Mouse (Mus musculus) right cerebral cortex, postnatal 25 days (tissue): Measurements from ENCODE around the gene Tbc1d32.

ENCODE experiments used
- DNase-seq: peaks from one replicate; pipeline ENCODE4 v3.0.0; 2022

Gene Tbc1d32

DNA sequence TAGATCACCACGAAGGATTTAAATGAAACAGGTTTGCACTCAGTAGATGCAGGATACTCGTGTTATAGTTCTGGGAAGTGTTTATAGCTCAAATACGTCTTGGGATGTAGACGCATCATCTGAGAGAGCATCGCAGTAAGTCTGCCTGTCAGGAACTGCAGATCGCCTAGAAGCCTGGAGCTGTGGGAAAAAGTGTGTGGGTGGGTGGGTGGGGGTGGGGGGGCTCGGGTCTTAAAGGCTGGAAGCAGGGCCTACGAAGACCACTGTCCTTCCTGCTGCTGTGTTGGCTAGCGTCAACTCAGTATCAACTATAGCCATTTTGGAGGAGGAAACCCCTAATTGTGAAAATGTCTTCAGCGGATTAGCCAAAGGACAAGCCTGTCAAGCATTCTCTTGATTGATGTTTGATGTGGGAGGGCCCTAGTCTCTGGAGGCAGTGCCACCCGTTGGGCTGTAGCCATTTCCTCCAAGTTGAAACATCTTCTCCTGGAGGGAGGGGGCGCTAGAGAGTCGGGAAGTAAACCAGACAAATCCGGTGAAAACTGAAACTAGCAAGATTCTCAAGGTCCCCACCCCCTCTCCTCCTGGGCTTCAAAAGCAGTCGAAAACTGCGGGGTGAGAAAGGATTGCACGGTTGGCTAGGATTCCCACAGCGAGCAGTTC is 122.0 kb downstream of the Tbc1d32 start, which contains the start of gene Msl3l2:
Gene Msl3l2 (plus strand): TSS at position 585 of the 663 bp plus-strand sequence.
- peak; percentile 83 for DNase-seq

DNA sequence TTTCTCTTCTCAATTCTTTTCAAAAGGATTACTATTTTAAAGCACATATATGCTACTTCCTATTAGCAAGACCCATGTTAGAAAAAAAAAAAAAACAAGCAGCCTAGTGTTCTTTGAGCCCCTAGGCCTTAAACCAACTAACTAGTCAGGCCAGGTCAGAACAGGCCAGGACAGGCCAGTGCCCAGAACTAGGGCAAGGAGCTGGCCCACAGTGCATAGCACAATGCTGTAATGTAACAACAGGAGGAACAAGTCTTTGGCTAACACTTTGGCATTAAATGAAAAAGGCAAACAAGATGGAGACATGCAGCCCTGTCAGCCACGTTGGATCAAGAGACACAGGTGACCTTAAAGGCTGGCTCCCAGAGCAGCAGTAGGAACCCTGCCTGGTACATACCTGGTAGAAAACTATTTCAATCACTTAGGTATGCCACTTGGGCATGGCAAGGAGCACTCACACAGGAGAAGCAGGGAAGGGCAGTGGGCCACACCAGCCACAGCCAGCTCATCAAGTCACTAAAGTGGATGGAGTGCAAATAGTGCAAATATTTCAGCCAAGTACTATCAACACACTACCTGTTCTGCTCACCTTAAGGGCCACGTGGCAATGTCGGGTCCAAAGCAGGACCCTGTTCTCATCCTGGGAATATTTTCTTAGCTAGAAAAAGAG is 128.7 kb downstream of the Tbc1d32 start:
- no peak for DNase-seq

DNA sequence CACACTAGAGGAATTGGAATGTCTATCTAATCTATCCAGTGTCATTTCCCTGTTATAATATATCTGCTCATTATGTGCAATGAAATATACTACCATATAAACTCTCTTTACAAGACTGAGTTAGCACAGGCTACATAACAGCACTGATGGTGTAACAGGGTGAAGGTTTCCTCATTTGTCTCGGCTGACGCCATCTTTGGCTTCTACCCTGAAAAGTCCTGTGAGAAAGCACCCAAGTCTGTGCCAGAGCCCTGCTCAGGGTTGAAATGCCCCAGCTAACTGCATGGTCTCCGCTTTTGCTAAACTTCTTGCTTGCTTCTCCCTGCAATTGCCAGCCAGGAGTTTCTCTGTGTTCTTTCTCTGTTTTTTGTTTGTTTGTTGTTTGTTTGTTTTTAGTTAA is 129.4 kb downstream of the Tbc1d32 start:
- no peak for DNase-seq

DNA sequence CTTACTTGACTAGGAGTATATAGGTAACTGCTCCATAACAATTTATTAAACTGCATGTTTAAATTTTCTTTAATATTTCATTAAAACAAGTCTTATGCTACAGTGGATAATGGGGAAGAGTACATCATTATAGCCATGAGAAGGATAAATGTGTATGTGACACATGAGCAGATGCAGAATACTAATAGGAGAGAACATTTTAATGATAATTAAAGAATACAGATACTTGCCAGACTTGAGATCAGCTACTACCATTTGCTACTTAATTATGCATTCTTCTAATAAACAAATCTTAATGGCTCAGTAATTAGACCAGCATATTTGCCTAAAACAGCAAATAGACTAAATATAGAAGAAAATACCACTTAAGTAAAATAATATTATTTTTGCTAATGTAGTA is 131.7 kb downstream of the Tbc1d32 start:
- no peak for DNase-seq

DNA sequence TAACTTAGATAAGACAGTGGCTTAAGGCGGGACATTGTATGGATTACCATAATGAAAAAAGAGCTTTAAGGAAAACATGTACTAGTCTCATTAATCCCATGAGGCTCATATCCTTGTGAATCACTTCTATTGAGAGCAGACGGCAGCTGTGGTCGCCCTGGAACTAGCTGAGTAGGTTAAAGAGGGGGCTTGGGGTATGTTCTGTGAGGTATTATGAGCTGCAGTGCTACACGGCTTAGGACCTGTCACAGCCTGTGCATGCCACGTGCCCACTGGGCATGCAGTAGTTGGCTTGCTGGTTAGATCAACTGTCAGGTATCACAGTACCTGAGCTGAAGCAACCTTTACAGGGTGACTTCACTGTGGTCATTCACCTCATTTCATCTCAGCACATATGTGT is 133.9 kb downstream of the Tbc1d32 start:
- no peak for DNase-seq

DNA sequence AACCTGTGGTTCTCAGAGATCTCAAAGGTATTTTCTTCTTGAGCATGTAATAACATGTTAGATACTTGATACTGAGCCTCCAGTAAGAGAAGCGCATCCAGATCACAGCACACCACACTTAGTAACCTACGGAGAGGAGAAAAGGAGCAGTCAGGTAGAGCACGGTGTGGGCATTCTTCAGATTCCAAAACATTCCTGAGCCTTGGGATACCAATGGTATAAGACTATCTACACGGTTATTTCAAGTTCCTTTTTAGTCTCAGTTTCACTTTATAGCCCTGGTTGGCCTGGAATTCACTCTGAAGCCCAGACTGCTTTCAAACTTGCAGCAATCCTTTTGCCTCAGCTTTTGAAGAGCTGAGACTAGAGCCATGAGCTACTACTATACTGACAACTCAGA is 138.8 kb downstream of the Tbc1d32 start:
- DNase-seq: no peak

DNA sequence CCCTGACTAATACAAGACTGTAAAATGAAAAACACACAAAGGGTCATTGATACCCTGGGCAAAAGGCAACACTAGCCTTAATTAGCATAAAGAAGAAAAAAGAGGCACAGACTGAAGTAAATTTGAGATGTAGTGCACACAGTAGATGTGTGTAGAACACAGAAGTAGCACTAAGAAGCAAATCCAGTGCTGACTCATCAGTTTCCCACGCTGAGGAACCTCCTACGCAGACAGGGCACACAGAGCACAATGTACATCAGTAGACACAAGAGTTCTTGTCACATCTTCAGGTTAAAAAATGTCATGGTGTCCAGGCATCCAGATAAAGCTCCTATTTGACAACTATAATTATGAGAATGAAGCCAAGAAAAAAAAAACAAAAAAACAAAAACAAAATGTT is 165.7 kb downstream of the Tbc1d32 start:
- no peak for DNase-seq

DNA sequence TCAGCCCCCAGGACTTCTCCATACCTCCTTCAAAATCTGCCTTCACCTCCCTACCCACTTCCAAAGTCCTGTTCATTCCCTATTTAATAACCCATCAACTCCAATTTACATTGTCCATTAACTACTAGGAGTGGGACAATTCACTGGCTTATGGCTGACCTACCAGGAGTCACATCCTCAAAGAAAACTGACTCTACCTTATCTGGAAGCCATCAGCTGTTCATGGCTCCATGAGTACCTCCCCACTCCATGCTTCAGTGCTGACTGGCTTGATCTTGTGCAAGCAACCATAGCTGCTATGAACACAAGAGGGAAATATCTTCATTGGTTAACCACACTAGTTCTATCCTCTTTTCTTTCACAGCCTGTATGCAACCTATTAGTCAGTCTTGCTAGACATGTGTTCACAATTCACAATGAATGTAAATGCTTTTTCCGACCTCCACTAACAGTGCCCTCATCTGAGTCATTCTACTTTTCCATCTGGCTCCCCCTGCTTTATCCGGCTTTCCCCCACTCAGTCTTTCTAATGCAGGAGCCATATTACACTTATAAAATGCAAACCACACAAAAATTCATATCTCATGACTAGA is 167.2 kb downstream of the Tbc1d32 start:
- DNase-seq: no peak

DNA sequence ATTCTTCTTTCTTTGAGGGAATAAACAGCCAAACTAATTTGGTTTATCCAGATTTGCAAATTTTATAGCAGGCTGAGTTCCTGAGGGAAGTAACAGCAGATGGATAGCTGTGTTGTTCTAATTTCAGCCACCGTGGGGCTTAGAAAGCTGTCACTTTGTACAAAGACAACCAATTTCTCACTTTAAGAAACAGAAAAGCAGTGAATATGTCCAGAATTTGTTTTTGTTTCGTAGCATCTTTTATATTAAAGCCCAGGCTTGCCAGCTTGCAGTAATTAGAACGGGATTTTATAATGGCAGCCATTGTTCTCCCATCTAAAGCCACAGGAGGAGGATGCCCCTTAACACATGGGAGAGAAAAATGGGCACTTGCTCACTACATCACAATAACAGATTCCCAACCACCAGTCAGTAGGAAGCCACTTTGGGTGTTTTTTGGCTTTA is 169.5 kb downstream of the Tbc1d32 start:
- DNase-seq: no peak

DNA sequence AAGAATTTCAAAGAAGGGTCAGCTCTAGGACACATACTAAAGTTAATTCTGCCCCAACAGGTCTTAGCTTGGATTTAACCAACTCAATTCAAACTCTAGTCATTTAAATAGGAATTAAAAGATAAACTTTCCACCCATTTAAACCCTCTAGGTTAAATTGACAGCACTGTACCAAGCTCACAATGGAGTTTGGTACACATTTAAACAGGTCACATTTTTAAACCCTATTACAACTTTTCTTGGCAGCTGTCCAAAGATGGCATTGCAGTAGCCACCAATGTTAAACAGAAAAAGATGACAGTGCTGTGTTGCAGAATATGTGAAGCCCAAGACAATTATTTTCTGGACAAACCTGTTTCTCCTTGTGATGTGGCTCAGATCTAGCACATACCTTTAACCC is 203.1 kb downstream of the Tbc1d32 start:
- DNase-seq: no peak

DNA sequence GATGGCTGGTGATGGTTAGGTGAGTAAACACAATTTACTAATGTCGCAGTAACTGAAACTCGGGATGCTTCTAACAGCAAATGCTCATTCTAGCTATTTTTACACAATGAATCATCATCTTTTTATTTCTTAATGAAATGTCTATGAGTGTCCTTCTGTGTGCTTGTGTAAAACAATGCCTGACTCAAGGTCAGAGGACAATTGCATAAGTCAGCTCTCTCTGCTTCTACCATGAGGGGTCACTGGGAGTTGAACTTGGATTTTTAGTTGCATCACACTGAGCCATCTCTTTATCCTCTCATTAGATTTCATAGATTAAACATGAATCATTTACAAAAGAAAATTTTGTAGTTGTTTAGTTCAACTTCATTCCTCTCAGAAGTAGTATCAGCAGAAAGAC is 203.9 kb downstream of the Tbc1d32 start:
- DNase-seq: no peak

DNA sequence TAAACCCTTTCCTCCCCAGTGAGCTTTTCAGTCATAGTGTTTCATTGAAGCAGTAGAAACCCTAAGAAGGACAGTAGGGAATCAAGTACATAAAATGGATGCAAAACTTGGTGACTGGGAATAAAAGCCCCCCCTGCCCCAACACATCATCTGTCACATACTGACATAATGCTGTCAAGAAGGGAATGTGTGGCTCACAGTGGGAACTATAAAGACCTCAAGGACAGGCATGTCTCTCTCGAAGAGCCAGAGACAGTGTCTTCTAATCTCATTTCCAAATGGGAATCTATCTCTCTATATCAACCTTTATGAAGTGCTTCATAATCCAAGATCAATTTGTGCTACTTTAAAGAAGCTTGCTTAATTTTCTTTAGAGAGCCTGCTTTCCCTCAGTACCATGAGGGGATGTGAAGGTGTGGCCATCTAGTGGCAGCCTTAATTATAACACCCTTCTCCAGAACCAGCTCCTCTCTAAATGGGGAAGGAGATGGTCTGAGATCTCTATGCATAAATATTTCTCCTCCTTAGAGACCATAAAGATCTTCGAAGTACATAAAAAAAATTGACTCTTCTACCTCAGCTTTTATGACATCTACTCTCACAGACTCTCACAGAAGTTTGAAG is 248.5 kb downstream of the Tbc1d32 start:
- peak; percentile 39 for DNase-seq

DNA sequence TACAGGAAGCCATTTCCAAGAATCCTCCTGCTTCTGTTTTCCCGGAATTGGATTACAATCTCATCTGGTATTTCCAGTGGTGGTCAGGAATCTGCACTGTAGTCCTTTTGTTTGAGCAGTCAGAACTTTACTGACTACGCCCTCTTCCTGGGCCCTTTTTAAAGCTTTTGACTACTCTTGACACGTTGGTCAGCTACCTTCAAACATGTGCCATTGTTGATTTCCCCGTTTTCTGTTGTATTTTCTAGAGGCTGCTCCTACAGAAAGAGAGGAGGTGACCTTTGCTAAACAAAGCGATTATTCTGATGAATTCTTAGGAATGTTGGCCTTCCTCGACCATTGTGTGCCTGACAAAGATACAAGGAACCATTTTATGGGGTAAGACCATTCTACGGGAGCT is 250.5 kb downstream of the Tbc1d32 start:
- no peak for DNase-seq
